Mouse (Mus musculus) embryonic facial prominence, embryonic 15.5 days (tissue): Measurements from ENCODE around the gene Cpsf7. TPM values are rescaled to one million over a fixed set of nuclear protein-coding genes. Genes with fewer than 3 reads are reported as not detected.

Experiments used
- ATAC-seq: fragments of 200-750 bp; cut with Nextera tagmentation; 2 replicates; pipeline ENCODE4 v1.8.0; 2017; ENCODE audit warnings: low read depth, moderate TSS enrichment; ENCODE audit not compliant: insufficient number of reproducible peaks, low FRiP score, low TSS enrichment
- H3K27ac ChIP-seq: fragments of 300-500 bp; sonication (generic); replicated peaks from 2 replicates; pipeline ENCODE4 v1.5.1; 2015; ENCODE audit warnings: mild to moderate bottlenecking, inconsistent platforms
- H3K27me3 ChIP-seq: fragments of 300-500 bp; sonication (generic); 2 replicates; pipeline ENCODE4 v1.6.1; 2015; ENCODE audit warnings: inconsistent platforms
- H3K36me3 ChIP-seq: fragments of 300-500 bp; sonication (generic); 2 replicates; pipeline ENCODE4 v1.6.1; 2015; ENCODE audit warnings: mild to moderate bottlenecking, inconsistent platforms
- H3K4me1 ChIP-seq: fragments of 300-500 bp; sonication (generic); 2 replicates; pipeline ENCODE4 v1.6.1; 2015; ENCODE audit warnings: inconsistent platforms
- H3K4me2 ChIP-seq: fragments of 300-500 bp; sonication (generic); replicated peaks from 2 replicates; pipeline ENCODE4 v1.6.1; 2015; ENCODE audit warnings: mild to moderate bottlenecking, inconsistent platforms
- H3K4me3 ChIP-seq: fragments of 300-500 bp; sonication (generic); replicated peaks from 2 replicates; pipeline ENCODE4 v1.5.1; 2015; ENCODE audit warnings: mild to moderate bottlenecking, inconsistent platforms
- H3K9ac ChIP-seq: fragments of 300-500 bp; sonication (generic); 2 replicates; pipeline ENCODE4 v1.6.1; 2015; ENCODE audit warnings: inconsistent platforms
- H3K9me3 ChIP-seq: fragments of 300-500 bp; sonication (generic); replicated peaks from 2 replicates; pipeline ENCODE4 v1.6.1; 2016; ENCODE audit warnings: inconsistent platforms
- WGBS: fragments of 180-500 bp; shearing (Covaris S2); methylation state at CpG from one replicate; pipeline ENCODE4 v1.1.7; 2015; 5-methylcytosine and 5-hydroxymethylcytosine counted together
- polyA plus RNA-seq: library from polyadenylated mRNA; unstranded; fragments of >200 nt; fragmentation: Nextera tagmentation; extraction: Ambion mirVana; gene quantifications from 2 replicates; pipeline ENCODE4 v1.2.1, GENCODE M21; 2015

Gene Cpsf7
- polyA plus RNA-seq, result 43.1 and 49.5 TPM in 2 replicates

GRCm38 (mm10) chr19:10525106-10525901 is at the start of gene Cpsf7:
Gene Cpsf7, plus strand, starts transcription at chr19:10525266.
- H3K4me1 ChIP-seq, result peaks cover 25% of the 10 kb centered on the region
- H3K4me2 ChIP-seq, result peak within 1 kb of the TSS; percentile 63
- H3K4me3 ChIP-seq, result peak within 1 kb of the TSS; percentile 78
- H3K27ac ChIP-seq, result peak within 1 kb of the TSS; percentile 98
- H3K9me3 ChIP-seq, result no peaks in the 10 kb centered on the region
- peak; percentile 94 for ATAC-seq
- peaks cover 14% of the 10 kb centered on the region for H3K36me3 ChIP-seq
- H3K27me3 ChIP-seq, result no peaks in the 10 kb centered on the region
- peak within 1 kb of the TSS; percentile 86 for H3K9ac ChIP-seq
- WGBS, result under 1% methylated on average over 85 of the region's 93 CpGs

- Histone ChIP-seq H3K36me3 (no peaks in the 10 kb centered on the region), H3K27ac (no peak overlapping the region), H3K4me3 (no peak overlapping the region), H3K9ac (no peak overlapping the region), H3K4me2 (no peak overlapping the region), H3K9me3 (no peaks in the 10 kb centered on the region), H3K4me1 (no peaks in the 10 kb centered on the region), H3K27me3 (no peaks in the 10 kb centered on the region)
- 50% methylated on average over 4 of the region's 4 CpGs for WGBS
- no peak for ATAC-seq
Measured at GRCm38 (mm10) chr19:10479541-10479940, 45.5 kb upstream of the Cpsf7 start.

- Histone ChIP-seq H3K36me3 (no peaks in the 10 kb centered on the region), H3K4me3 (no peak within 1 kb of the TSS), H3K9ac (no peak within 1 kb of the TSS), H3K27ac (no peak within 1 kb of the TSS), H3K4me2 (no peak within 1 kb of the TSS), H3K4me1 (no peaks in the 10 kb centered on the region), H3K9me3 (no peaks in the 10 kb centered on the region), H3K27me3 (0 out of 2 replicates have a peak, but pooled peaks cover 4% of the 10 kb centered on the region)
- no peak for ATAC-seq
- WGBS, result 45% methylated on average over 6 of the region's 6 CpGs
Measured at GRCm38 (mm10) chr19:10482703-10483102, 42.4 kb upstream of the Cpsf7 start, which contains the start of gene Ppp1r32. Gene Ppp1r32, minus strand, starts transcription at chr19:10482928.

- Histone ChIP-seq H3K4me1 (no peaks in the 10 kb centered on the region), H3K27ac (no peak overlapping the region), H3K9me3 (no peaks in the 10 kb centered on the region), H3K36me3 (no peaks in the 10 kb centered on the region), H3K4me3 (no peak overlapping the region), H3K27me3 (0 out of 2 replicates have a peak, but pooled peaks cover 4% of the 10 kb centered on the region), H3K4me2 (no peak overlapping the region), H3K9ac (no peak overlapping the region)
- ATAC-seq, result peak; percentile 49; the same call in 1 of the 2 replicates
- 23% methylated on average over 9 of the region's 9 CpGs for WGBS
Measured at GRCm38 (mm10) chr19:10486264-10486738, 38.8 kb upstream of the Cpsf7 start.

- WGBS, result 89% methylated on average over 1 of the region's 1 CpGs
- no peak for ATAC-seq
Measured at GRCm38 (mm10) chr19:10495670-10496069, 29.4 kb upstream of the Cpsf7 start.

GRCm38 (mm10) chr19:10496976-10497375 is 28.1 kb upstream of the Cpsf7 start:
- peaks cover 29% of the 10 kb centered on the region for H3K36me3 ChIP-seq
- H3K9ac ChIP-seq, result no peak overlapping the region
- H3K27ac ChIP-seq, result no peak overlapping the region
- no peaks in the 10 kb centered on the region for H3K9me3 ChIP-seq
- WGBS, result 56% methylated on average over 2 of the region's 2 CpGs
- no peaks in the 10 kb centered on the region for H3K27me3 ChIP-seq
- H3K4me3 ChIP-seq, result no peak overlapping the region
- no peak for ATAC-seq
- no peak overlapping the region for H3K4me2 ChIP-seq
- no peaks in the 10 kb centered on the region for H3K4me1 ChIP-seq

More at GRCm38 (mm10) chr19:10495670-10496069, 29.4 kb upstream of the Cpsf7 start:
- H3K4me1 ChIP-seq, result no peaks in the 10 kb centered on the region
- H3K27me3 ChIP-seq, result no peaks in the 10 kb centered on the region
- H3K4me3 ChIP-seq, result no peak overlapping the region
- no peak overlapping the region for H3K4me2 ChIP-seq
- no peaks in the 10 kb centered on the region for H3K9me3 ChIP-seq
- no peak overlapping the region for H3K27ac ChIP-seq
- H3K36me3 ChIP-seq, result peaks cover 16% of the 10 kb centered on the region; the same call in 1 of the 2 replicates
- H3K9ac ChIP-seq, result no peak overlapping the region

GRCm38 (mm10) chr19:10497512-10498160 is 27.4 kb upstream of the Cpsf7 start:
- Histone ChIP-seq H3K27me3 (no peaks in the 10 kb centered on the region), H3K4me2 (no peak overlapping the region), H3K9me3 (no peaks in the 10 kb centered on the region), H3K9ac (no peak overlapping the region), H3K4me1 (no peaks in the 10 kb centered on the region), H3K36me3 (peaks cover 31% of the 10 kb centered on the region), H3K27ac (no peak overlapping the region), H3K4me3 (no peak overlapping the region)
- ATAC-seq, result no peak
- WGBS, result 51% methylated on average over 8 of the region's 8 CpGs

GRCm38 (mm10) chr19:10500581-10500980 is 24.5 kb upstream of the Cpsf7 start:
- no peak overlapping the region for H3K9ac ChIP-seq
- 92% methylated on average over 8 of the region's 8 CpGs for WGBS
- H3K27ac ChIP-seq, result no peak overlapping the region
- H3K27me3 ChIP-seq, result no peaks in the 10 kb centered on the region
- H3K4me1 ChIP-seq, result no peaks in the 10 kb centered on the region
- no peak overlapping the region for H3K4me2 ChIP-seq
- H3K9me3 ChIP-seq, result no peaks in the 10 kb centered on the region
- no peak for ATAC-seq
- H3K4me3 ChIP-seq, result no peak overlapping the region
- peaks cover 42% of the 10 kb centered on the region for H3K36me3 ChIP-seq

- Histone ChIP-seq H3K4me3 (no peak overlapping the region), H3K9me3 (no peaks in the 10 kb centered on the region), H3K4me1 (no peaks in the 10 kb centered on the region; the same call in 1 of the 2 replicates), H3K36me3 (peaks cover 45% of the 10 kb centered on the region), H3K9ac (no peak overlapping the region), H3K4me2 (no peak overlapping the region), H3K27ac (no peak overlapping the region), H3K27me3 (no peaks in the 10 kb centered on the region)
- ATAC-seq, result no peak
- WGBS, result 10% methylated on average over 4 of the region's 4 CpGs
Measured at GRCm38 (mm10) chr19:10502571-10502970, 22.5 kb upstream of the Cpsf7 start.

GRCm38 (mm10) chr19:10510759-10511330 is 14.2 kb upstream of the Cpsf7 start:
- no peak for ATAC-seq
- H3K9ac ChIP-seq, result no peak overlapping the region

GRCm38 (mm10) chr19:10520355-10520754 is 4.7 kb upstream of the Cpsf7 start:
- no peak overlapping the region for H3K4me2 ChIP-seq
- no peak overlapping the region for H3K27ac ChIP-seq
- H3K9ac ChIP-seq, result no peak overlapping the region
- 49% methylated on average over 1 of the region's 1 CpGs for WGBS
- no peak overlapping the region for H3K4me3 ChIP-seq
- H3K9me3 ChIP-seq, result no peaks in the 10 kb centered on the region
- no peaks in the 10 kb centered on the region for H3K27me3 ChIP-seq
- H3K4me1 ChIP-seq, result peaks cover 15% of the 10 kb centered on the region
- ATAC-seq, result no peak
- peaks cover 13% of the 10 kb centered on the region for H3K36me3 ChIP-seq

More at GRCm38 (mm10) chr19:10510759-10511330, 14.2 kb upstream of the Cpsf7 start:
- Histone ChIP-seq H3K4me2 (no peak overlapping the region), H3K4me3 (no peak overlapping the region), H3K4me1 (no peaks in the 10 kb centered on the region; the same call in 1 of the 2 replicates), H3K9me3 (no peaks in the 10 kb centered on the region), H3K36me3 (peaks cover 16% of the 10 kb centered on the region), H3K27ac (no peak overlapping the region), H3K27me3 (no peaks in the 10 kb centered on the region)
- WGBS, result 66% methylated on average over 6 of the region's 6 CpGs
